In genomic region chr6:29956749-29957148, GRCm38 (mm10) we compare ENCODE assay signal across 33 mouse cellular contexts. TPM values are rescaled to one million over a fixed set of nuclear protein-coding genes. Genes with fewer than 3 reads are reported as not detected.
DNase-seq lines count a peak whose midpoint lies in the region; ATAC-seq lines count a peak whose summit lies in the region.
"Had no signal": no experiment of that assay in that cellular context is flagged by ENCODE, and none has a peak within 500 bp of the region (broad histone marks: within the 10 kb centered on the region; RNA-seq: fewer than 3 reads in every experiment).

No protein-coding gene starts in this region.

- H3K9me3 ChIP-seq in heart, embryonic 13.5 days = no peaks in the 10 kb centered on the region
- no peaks in the 10 kb centered on the region for H3K9me3 ChIP-seq in heart, embryonic 11.5 days (replicated peaks; ENCODE audit: control insufficient read depth, low read length)
- H3K9me3 ChIP-seq: embryonic facial prominence, embryonic 13.5 days; forebrain, embryonic 10.5 days; forebrain, embryonic 15.5 days; heart, embryonic 12.5 days; hindbrain, embryonic 10.5 days; hindbrain, embryonic 15.5 days; midbrain, embryonic 13.5 days; neural tube, embryonic 13.5 days had no signal

- no peaks in the 10 kb centered on the region for H3K4me1 ChIP-seq in heart, embryonic 13.5 days
- no peaks in the 10 kb centered on the region for H3K4me1 ChIP-seq in heart, embryonic 11.5 days (ENCODE audit: control insufficient read depth, insufficient read depth, low read length)
- H3K4me1 ChIP-seq: embryonic facial prominence, embryonic 13.5 days; forebrain, embryonic 10.5 days; forebrain, embryonic 15.5 days; heart, embryonic 12.5 days; hindbrain, embryonic 10.5 days; hindbrain, embryonic 15.5 days; midbrain, embryonic 13.5 days; neural tube, embryonic 13.5 days had no signal

- peaks cover 51% of the 10 kb centered on the region for H3K36me3 ChIP-seq in heart, embryonic 13.5 days
- H3K36me3 ChIP-seq in heart, embryonic 11.5 days (ENCODE audit: control insufficient read depth, insufficient read depth, low read length) = no peaks in the 10 kb centered on the region
- H3K36me3 ChIP-seq: embryonic facial prominence, embryonic 13.5 days; forebrain, embryonic 10.5 days; forebrain, embryonic 15.5 days; hindbrain, embryonic 10.5 days; hindbrain, embryonic 15.5 days; midbrain, embryonic 13.5 days; neural tube, embryonic 13.5 days had no signal

- H3K27me3 ChIP-seq in heart, embryonic 13.5 days (replicated peaks) = no peaks in the 10 kb centered on the region
- no peaks in the 10 kb centered on the region for H3K27me3 ChIP-seq in heart, embryonic 11.5 days (ENCODE audit: control insufficient read depth, insufficient read depth, low read length)
- H3K27me3 ChIP-seq: CH12.LX; embryonic facial prominence, embryonic 13.5 days; forebrain, embryonic 15.5 days; heart, embryonic 12.5 days; hindbrain, embryonic 15.5 days; midbrain, embryonic 13.5 days; neural tube, embryonic 13.5 days had no signal

- H3K9ac ChIP-seq in heart, embryonic 13.5 days = peak overlapping the region; percentile 34; the same call in 1 of the 2 replicates
- H3K9ac ChIP-seq in heart, embryonic 11.5 days (ENCODE audit: low read depth, low read length) = no peak overlapping the region
- H3K9ac ChIP-seq: embryonic facial prominence, embryonic 13.5 days; forebrain, embryonic 15.5 days; heart, embryonic 12.5 days; hindbrain, embryonic 15.5 days; liver, embryonic 14.5 days; midbrain, embryonic 13.5 days; neural tube, embryonic 13.5 days had no signal

- no peak for ATAC-seq in heart, embryonic 13.5 days (ENCODE audit: extremely low read depth, insufficient number of reproducible peaks, low FRiP score, low TSS enrichment)
- no peak for ATAC-seq in heart, embryonic 11.5 days (replicated peaks; ENCODE audit: insufficient number of reproducible peaks, low FRiP score, low TSS enrichment)
- ATAC-seq: activated CD4-positive, CD25-positive, alpha-beta regulatory T cell, adult 4 months; forebrain, embryonic 15.5 days; midbrain, embryonic 13.5 days had no signal

- peak; percentile 67 to 82 for DNase-seq in adrenal gland, adult (ENCODE audit: inconsistent age in 2 of 2, low spot score in 1 of 2)
- DNase-seq in adrenal gland, postnatal 4 days (ENCODE audit: low spot score in 2 of 2) = no peak
- DNase-seq in right cerebral cortex, adult 18-20 months = peak; percentile 47
- no peak for DNase-seq in right cerebral cortex, adult 2 months (ENCODE audit: low spot score in 2 of 2)
- peak; percentile 32 for DNase-seq in telencephalon, adult 2 months (ENCODE audit: low read depth, low spot score)
- no peak for DNase-seq in thymus, postnatal 25 days
- DNase-seq: cerebellum, adult 11-12 months; cerebellum, adult 9-11 months; gastrocnemius, postnatal 14 days; heart, postnatal 10 days; kidney, adult 2 months; kidney, postnatal 36 days; layer of hippocampus, postnatal 36 days; liver; lung, adult 2 months; lung, postnatal 10 days; right cerebral cortex, postnatal 25 days; spleen, adult 18-20 months had no signal

- H3K4me2 ChIP-seq in heart, embryonic 13.5 days = no peak overlapping the region
- H3K4me2 ChIP-seq in heart, embryonic 11.5 days = no peak overlapping the region
- H3K4me2 ChIP-seq: embryonic facial prominence, embryonic 13.5 days; forebrain, embryonic 15.5 days; heart, embryonic 12.5 days; hindbrain, embryonic 15.5 days; midbrain, embryonic 13.5 days; neural tube, embryonic 13.5 days had no signal

- no peak overlapping the region for H3K27ac ChIP-seq in heart, embryonic 13.5 days (replicated peaks)
- no peak overlapping the region for H3K27ac ChIP-seq in heart, embryonic 11.5 days (ENCODE audit: low read depth, low read length)
- H3K27ac ChIP-seq: embryonic facial prominence, embryonic 13.5 days; forebrain, embryonic 10.5 days; forebrain, embryonic 15.5 days; hindbrain, embryonic 10.5 days; hindbrain, embryonic 15.5 days; layer of hippocampus, adult 2 months; liver, embryonic 14.5 days; macrophage; midbrain, embryonic 13.5 days; neural tube, embryonic 13.5 days had no signal

- 75% methylated on average over 4 of the region's 4 CpGs for WGBS in heart, embryonic 13.5 days
- WGBS in heart, embryonic 11.5 days (ENCODE audit: insufficient replicate concordance) = 77% methylated on average over 4 of the region's 4 CpGs

- H3K4me3 ChIP-seq in heart, embryonic 13.5 days = no peak overlapping the region
- H3K4me3 ChIP-seq in heart, embryonic 11.5 days (ENCODE audit: low read depth, low read length) = no peak overlapping the region
- H3K4me3 ChIP-seq: embryonic facial prominence, embryonic 13.5 days; forebrain, embryonic 10.5 days; forebrain, embryonic 15.5 days; heart, embryonic 12.5 days; hindbrain, embryonic 10.5 days; hindbrain, embryonic 15.5 days; layer of hippocampus, adult 2 months; midbrain, embryonic 13.5 days; neural tube, embryonic 13.5 days had no signal

RNA-seq across cellular contexts. Expression of gene Strip2, which starts 39.9 kb away (rescaled TPM):
- 1 to 10 TPM; 2.2 to 2.6 TPM for total RNA-seq in adrenal gland, postnatal 4 days (2021)
- polyA plus RNA-seq in heart, embryonic 13.5 days (2015; fragmentation: Nextera tagmentation; extraction: Ambion mirVana) = 37.4 and 39.3 TPM in 2 replicates
- polyA plus RNA-seq in heart, embryonic 11.5 days (2014; fragmentation: Nextera tagmentation; extraction: Ambion mirVana) = 21.5 and 25.7 TPM in 2 replicates
- polyA plus RNA-seq: activated CD4-positive, CD25-positive, alpha-beta regulatory T cell, adult 4 months had no signal

Comparison
In these comparisons a context has a peak if more than half of its experiments do, and no peak if none do; other contexts are left out.
1. DNase-seq: peak in adrenal gland, adult (2 of 2), right cerebral cortex, adult 18-20 months (single experiment) and telencephalon, adult 2 months (single experiment); none in adrenal gland, postnatal 4 days (0 of 2), right cerebral cortex, adult 2 months (0 of 2) and thymus, postnatal 25 days (single experiment).